Mouse (Mus musculus): ENCODE results near the gene Ak2. TPM values are rescaled to one million over a fixed set of nuclear protein-coding genes. Genes with fewer than 3 reads are reported as not detected.

Ak2 gene
- polyA plus RNA-seq, 1 experiment, result 128 TPM

DNA sequence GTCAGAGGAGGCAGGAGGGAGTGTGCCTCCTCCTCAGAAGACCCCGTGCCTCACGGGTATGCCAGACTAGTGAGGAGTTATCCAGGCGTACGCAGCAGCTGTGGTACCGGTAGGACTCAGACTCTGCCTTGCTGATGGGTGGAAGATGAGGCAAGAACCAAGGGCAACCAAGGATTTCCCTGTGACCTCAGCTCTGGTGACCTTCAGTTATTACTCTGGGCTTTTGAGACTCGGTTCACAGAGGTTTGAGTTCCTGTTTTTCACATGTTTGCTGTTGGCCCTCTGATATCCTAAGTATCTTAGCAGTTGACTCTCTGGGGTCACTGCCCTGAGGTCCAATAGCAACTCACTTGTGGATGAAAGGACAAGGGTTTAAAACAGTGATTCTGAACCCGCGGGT is 12.0 kb downstream of the Ak2 start:
- Histone ChIP-seq H3K9me3 (no peaks in the 10 kb centered on the region), H3K4me1 (peaks cover 89% of the 10 kb centered on the region), H3K27me3 (replicated peaks) (no peaks in the 10 kb centered on the region), H3K36me3 (replicated peaks; ENCODE audit: low read length) (peaks cover 90% of the 10 kb centered on the region), H3K4me3 (replicated peaks) (peak overlapping the region; percentile 26)
- TF ChIP-seq FLI1 (IDR thresholded peaks at IDR 0.05; ENCODE audit: low read length) (no peak), GATA1 (IDR thresholded peaks at IDR 0.05; ENCODE audit: borderline replicate concordance, low read length) (no peak)

GRCm38 (mm10) chr4:129008006-129008519 is 16.3 kb downstream of the Ak2 start:
- Histone ChIP-seq H3K27me3 (replicated peaks) (no peaks in the 10 kb centered on the region), H3K4me3 (replicated peaks) (peak overlapping the region; percentile 78), H3K9me3 (no peaks in the 10 kb centered on the region), H3K4me1 (peaks cover 95% of the 10 kb centered on the region), H3K36me3 (replicated peaks; ENCODE audit: low read length) (peaks cover 88% of the 10 kb centered on the region)
- TF ChIP-seq GATA1 (IDR thresholded peaks at IDR 0.05; ENCODE audit: borderline replicate concordance, low read length), result no peak
- no peak for TF ChIP-seq FLI1 (IDR thresholded peaks at IDR 0.05; ENCODE audit: low read length)

GRCm38 (mm10) chr4:129008672-129009071 is 16.9 kb downstream of the Ak2 start:
- Histone ChIP-seq H3K27me3 (replicated peaks) (no peaks in the 10 kb centered on the region), H3K4me3 (replicated peaks) (peak overlapping the region; percentile 62), H3K4me1 (peaks cover 95% of the 10 kb centered on the region), H3K9me3 (no peaks in the 10 kb centered on the region), H3K36me3 (replicated peaks; ENCODE audit: low read length) (peaks cover 84% of the 10 kb centered on the region)
- peak; percentile 89 for TF ChIP-seq GATA1 (IDR thresholded peaks at IDR 0.05; ENCODE audit: borderline replicate concordance, low read length)
- no peak for TF ChIP-seq FLI1 (IDR thresholded peaks at IDR 0.05; ENCODE audit: low read length)

DNA sequence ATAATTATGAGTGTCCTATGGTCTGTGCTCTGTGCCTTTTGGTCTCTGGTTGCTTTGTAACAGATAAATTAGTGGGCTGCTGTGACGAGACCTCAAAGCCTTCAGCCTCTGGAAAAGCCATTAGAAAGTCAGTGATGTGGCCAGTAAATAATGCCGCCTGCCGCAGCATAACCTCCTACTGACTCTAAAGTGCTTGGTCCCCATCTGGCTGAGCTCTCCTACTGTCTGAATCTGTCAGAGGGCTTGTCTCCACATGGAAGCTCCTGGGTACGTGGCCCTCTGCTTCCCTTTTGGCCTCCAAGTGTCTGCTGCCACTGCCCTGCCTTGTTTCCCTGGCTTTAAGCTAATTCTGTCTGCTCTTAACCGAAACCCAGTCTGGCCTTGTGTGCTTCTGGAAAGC is 17.8 kb downstream of the Ak2 start:
- H3K4me1 ChIP-seq, result peaks cover 98% of the 10 kb centered on the region
- H3K27me3 ChIP-seq (replicated peaks), result no peaks in the 10 kb centered on the region
- H3K36me3 ChIP-seq (replicated peaks; ENCODE audit: low read length), result peaks cover 81% of the 10 kb centered on the region
- TF ChIP-seq FLI1 (IDR thresholded peaks at IDR 0.05; ENCODE audit: low read length) (no peak), GATA1 (IDR thresholded peaks at IDR 0.05; ENCODE audit: borderline replicate concordance, low read length) (no peak)
- H3K9me3 ChIP-seq, result no peaks in the 10 kb centered on the region
- peak overlapping the region; percentile 10 for H3K4me3 ChIP-seq (replicated peaks)

- no peaks in the 10 kb centered on the region for H3K27me3 ChIP-seq (replicated peaks)
- H3K4me1 ChIP-seq, result peaks cover 96% of the 10 kb centered on the region
- TF ChIP-seq FLI1 (IDR thresholded peaks at IDR 0.05; ENCODE audit: low read length), result no peak
- peaks cover 63% of the 10 kb centered on the region for H3K36me3 ChIP-seq (replicated peaks; ENCODE audit: low read length)
- no peaks in the 10 kb centered on the region for H3K9me3 ChIP-seq
- H3K4me3 ChIP-seq (replicated peaks), result no peak overlapping the region
Measured at GRCm38 (mm10) chr4:129011604-129012121, 19.9 kb downstream of the Ak2 start.

GRCm38 (mm10) chr4:129013151-129013864 is 21.6 kb downstream of the Ak2 start:
- no peak for TF ChIP-seq GATA1 (IDR thresholded peaks at IDR 0.05; ENCODE audit: borderline replicate concordance, low read length)
- TF ChIP-seq FLI1 (IDR thresholded peaks at IDR 0.05; ENCODE audit: low read length), result no peak
- Histone ChIP-seq H3K4me1 (peaks cover 96% of the 10 kb centered on the region), H3K4me3 (replicated peaks) (peak overlapping the region; percentile 6), H3K27me3 (replicated peaks) (no peaks in the 10 kb centered on the region), H3K9me3 (no peaks in the 10 kb centered on the region), H3K36me3 (replicated peaks; ENCODE audit: low read length) (peaks cover 47% of the 10 kb centered on the region)

GRCm38 (mm10) chr4:129016329-129016728 is 24.6 kb downstream of the Ak2 start:
- Histone ChIP-seq H3K9me3 (no peaks in the 10 kb centered on the region), H3K36me3 (replicated peaks; ENCODE audit: low read length) (peaks cover 22% of the 10 kb centered on the region), H3K4me3 (replicated peaks) (no peak overlapping the region), H3K27me3 (replicated peaks) (no peaks in the 10 kb centered on the region), H3K4me1 (peaks cover 95% of the 10 kb centered on the region)
- TF ChIP-seq GATA1 (IDR thresholded peaks at IDR 0.05; ENCODE audit: borderline replicate concordance, low read length) (no peak), FLI1 (IDR thresholded peaks at IDR 0.05; ENCODE audit: low read length) (no peak)

DNA sequence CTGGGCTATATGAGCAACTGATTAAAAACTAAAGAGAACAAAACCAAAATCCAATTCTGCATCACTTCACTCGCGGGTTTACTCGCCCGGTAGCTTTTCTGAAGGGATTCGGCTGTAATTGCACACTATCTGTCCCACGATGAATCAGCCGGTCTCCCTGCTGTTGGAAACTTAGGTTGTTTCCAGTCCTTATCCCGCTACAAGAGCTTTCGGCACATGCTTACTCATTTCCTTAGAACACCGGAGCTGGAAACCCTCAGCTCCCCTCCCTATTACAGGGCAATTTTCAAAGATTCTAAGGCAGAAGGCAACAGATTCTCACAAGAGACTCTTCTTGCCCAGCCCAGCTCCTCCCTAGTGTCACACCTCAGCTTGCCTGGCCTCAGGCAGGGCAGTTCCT is 25.4 kb downstream of the Ak2 start:
- Histone ChIP-seq H3K27me3 (replicated peaks) (no peaks in the 10 kb centered on the region), H3K36me3 (replicated peaks; ENCODE audit: low read length) (peaks cover 14% of the 10 kb centered on the region), H3K4me3 (replicated peaks) (peak overlapping the region; percentile 86), H3K4me1 (peaks cover 95% of the 10 kb centered on the region), H3K9me3 (no peaks in the 10 kb centered on the region)
- no peak for TF ChIP-seq FLI1 (IDR thresholded peaks at IDR 0.05; ENCODE audit: low read length)
- TF ChIP-seq GATA1 (IDR thresholded peaks at IDR 0.05; ENCODE audit: borderline replicate concordance, low read length), result peak; percentile 52; the same call in 1 of the 3 replicates

- Histone ChIP-seq H3K27me3 (replicated peaks) (no peaks in the 10 kb centered on the region), H3K36me3 (replicated peaks; ENCODE audit: low read length) (peaks cover 3% of the 10 kb centered on the region), H3K4me3 (replicated peaks) (peak overlapping the region; percentile 33), H3K4me1 (peaks cover 93% of the 10 kb centered on the region), H3K9me3 (no peaks in the 10 kb centered on the region)
- TF ChIP-seq GATA1 (IDR thresholded peaks at IDR 0.05; ENCODE audit: borderline replicate concordance, low read length) (no peak), FLI1 (IDR thresholded peaks at IDR 0.05; ENCODE audit: low read length) (no peak)
Measured at GRCm38 (mm10) chr4:129018788-129019435, 27.2 kb downstream of the Ak2 start.

- no peak for TF ChIP-seq GATA1 (IDR thresholded peaks at IDR 0.05; ENCODE audit: borderline replicate concordance, low read length)
- TF ChIP-seq FLI1 (IDR thresholded peaks at IDR 0.05; ENCODE audit: low read length), result no peak
- Histone ChIP-seq H3K4me1 (peaks cover 97% of the 10 kb centered on the region), H3K36me3 (replicated peaks; ENCODE audit: low read length) (no peaks in the 10 kb centered on the region), H3K9me3 (no peaks in the 10 kb centered on the region), H3K27me3 (replicated peaks) (no peaks in the 10 kb centered on the region), H3K4me3 (replicated peaks) (peak overlapping the region; percentile 7)
Measured at GRCm38 (mm10) chr4:129019788-129020187, 28.0 kb downstream of the Ak2 start.
